Mouse (Mus musculus) olfactory bulb, adult 2 months (tissue): ENCODE measurements at regions not wholly inside any gene's neighbourhood (a gene's known extent, or its start where the extent isn't known, plus 50 kb on each side); places are given as distances from the start of the nearest gene placed in this dataset.

ENCODE experiments used
- H3K27ac ChIP-seq: fragments of 200-500 bp; 2 replicates; pipeline ENCODE4 v1.5.1; 2012; ENCODE audit warnings: low read depth, low read length; ENCODE audit not compliant: insufficient read depth
- H3K4me1 ChIP-seq: fragments of 200-500 bp; 2 replicates; pipeline ENCODE4 v1.6.1; 2012; ENCODE audit warnings: low read length; ENCODE audit not compliant: control insufficient read depth, insufficient read depth
- H3K4me3 ChIP-seq: fragments of 200-500 bp; 2 replicates; pipeline ENCODE4 v1.5.1; 2012; ENCODE audit warnings: mild to moderate bottlenecking, low read depth, low read length, moderate library complexity; ENCODE audit not compliant: insufficient read depth
- CTCF ChIP-seq: fragments of 200-500 bp; IDR thresholded peaks from 2 replicates; pipeline ENCODE4 v1.5.1; 2012; ENCODE audit warnings: low read depth, mild to moderate bottlenecking, low read length, moderate library complexity; ENCODE audit not compliant: insufficient read depth
- POLR2A ChIP-seq: fragments of 200-500 bp; IDR thresholded peaks from 2 replicates; pipeline ENCODE4 v1.6.1; 2012; ENCODE audit warnings: mild to moderate bottlenecking, low read depth, low read length, moderate library complexity; ENCODE audit not compliant: insufficient read depth
- WGBS: fragments of 180-500 bp; shearing (Covaris S2); methylation state at CpG from one replicate; pipeline ENCODE4 v1.1.7; 2018; 5-methylcytosine and 5-hydroxymethylcytosine counted together

DNA sequence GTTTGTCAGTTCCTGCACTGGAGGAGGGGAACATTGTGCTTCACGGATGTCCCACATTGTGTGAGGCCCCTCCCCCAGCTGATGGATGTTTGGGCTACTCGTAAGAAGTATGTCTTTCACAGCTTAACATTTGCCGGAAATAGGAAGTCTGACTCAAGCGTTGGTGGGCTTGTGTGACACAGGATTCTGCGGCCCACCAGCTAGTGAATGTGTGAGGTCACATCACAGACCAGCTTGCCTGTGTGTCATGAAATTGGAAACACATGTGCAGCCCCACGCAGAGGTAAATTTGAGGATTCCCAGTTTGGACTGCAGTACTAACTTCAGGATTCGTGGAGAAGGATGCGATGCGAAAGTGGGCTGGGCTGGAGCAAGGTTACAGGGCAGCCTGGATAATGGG lies 1126.6 kb upstream of the A1bg start:
- no peak overlapping the region for H3K27ac ChIP-seq
- H3K4me1 ChIP-seq = no peaks in the 10 kb centered on the region; the same call in 1 of the 2 replicates
- TF ChIP-seq POLR2A (no peak), CTCF (no peak)
- H3K4me3 ChIP-seq = no peak overlapping the region
- WGBS = 88% methylated on average over 9 of the region's 9 CpGs

DNA sequence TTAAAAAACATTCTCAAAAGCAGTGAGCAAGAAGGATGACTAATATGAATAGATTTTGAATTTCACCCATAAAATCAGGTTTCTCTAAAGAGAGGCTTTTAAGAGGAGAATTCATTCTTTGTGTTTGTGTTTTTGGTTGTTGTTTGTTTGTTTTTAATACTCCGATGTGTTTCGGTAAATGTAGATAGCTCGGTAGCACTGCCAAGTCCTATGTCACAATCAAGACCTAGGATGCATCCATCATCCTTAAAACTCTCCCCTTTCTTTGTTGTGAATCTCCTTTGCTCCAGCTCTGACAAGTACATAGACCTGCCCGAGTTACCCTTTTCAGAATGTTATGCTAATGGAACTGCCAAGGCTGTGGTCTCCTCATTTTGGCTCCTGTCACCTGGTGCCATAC lies 1126.2 kb upstream of the A1bg start:
- H3K27ac ChIP-seq = no peak overlapping the region
- TF ChIP-seq POLR2A (no peak), CTCF (no peak)

DNA sequence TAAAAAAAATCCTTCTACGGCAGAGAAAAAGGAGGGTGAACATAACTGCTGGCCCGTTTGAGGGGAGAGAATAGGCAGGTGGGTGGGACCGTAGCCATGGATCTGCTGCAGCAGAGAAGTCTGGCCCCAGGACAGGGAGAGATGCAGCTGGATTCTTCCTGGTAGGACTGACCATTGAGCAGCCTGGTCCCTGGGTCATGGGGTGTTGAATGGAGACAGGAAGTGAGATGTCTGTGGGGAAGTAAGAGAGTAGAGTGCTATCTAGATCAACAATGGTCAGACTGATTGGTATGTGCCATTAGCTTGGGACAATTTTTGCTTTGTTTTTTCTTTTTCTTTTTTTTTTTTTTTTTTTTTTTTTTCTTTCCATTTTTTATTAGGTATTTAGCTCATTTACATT lies 1123.5 kb upstream of the A1bg start:
- Histone ChIP-seq H3K4me3 (no peak overlapping the region), H3K27ac (no peak overlapping the region), H3K4me1 (peaks cover 7% of the 10 kb centered on the region)
- WGBS = 84% methylated on average over 3 of the region's 3 CpGs
- TF ChIP-seq POLR2A (no peak), CTCF (no peak)

More for the DNA sequence above, 1126.2 kb upstream of the A1bg start:
- 86% methylated on average over 4 of the region's 4 CpGs for WGBS
- Histone ChIP-seq H3K4me3 (no peak overlapping the region), H3K4me1 (peaks cover 2% of the 10 kb centered on the region)

DNA sequence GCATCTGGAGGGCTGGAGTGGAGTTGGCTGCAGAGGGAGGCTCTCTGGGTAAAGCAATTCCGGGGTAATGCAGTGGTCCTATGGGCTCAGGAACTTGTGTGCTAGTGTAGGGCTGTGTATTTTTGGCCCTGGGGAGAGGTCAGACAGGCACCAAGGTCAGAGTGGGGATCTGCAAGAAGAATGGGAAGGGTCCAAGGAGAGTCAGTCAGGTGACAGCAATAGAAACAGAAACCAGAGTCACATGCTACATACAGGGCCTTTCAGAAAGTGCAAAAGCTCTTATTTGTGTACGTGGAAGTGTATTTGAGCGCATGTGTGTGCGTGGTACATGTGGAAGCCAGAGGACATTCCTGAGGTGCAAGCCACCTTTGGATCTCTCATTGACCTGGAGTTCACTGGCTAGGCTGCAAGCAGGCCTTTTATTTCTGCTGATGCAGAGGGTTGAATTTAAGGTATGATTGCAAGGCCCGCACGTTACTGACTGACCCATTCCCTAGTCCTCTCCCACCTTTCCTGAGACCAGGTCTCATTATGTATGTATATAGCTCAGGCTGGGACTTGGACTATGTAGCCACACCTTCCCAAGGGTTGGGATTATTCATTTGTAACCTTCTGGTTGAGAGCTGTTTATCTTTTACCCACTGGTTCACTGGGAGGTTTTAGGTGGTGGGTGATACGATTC lies 1122.0 kb upstream of the A1bg start:
- H3K4me1 ChIP-seq = peaks cover 7% of the 10 kb centered on the region
- H3K27ac ChIP-seq = no peak overlapping the region
- WGBS = 97% methylated on average over 7 of the region's 7 CpGs
- no peak overlapping the region for H3K4me3 ChIP-seq
- TF ChIP-seq POLR2A = no peak
- no peak for TF ChIP-seq CTCF

DNA sequence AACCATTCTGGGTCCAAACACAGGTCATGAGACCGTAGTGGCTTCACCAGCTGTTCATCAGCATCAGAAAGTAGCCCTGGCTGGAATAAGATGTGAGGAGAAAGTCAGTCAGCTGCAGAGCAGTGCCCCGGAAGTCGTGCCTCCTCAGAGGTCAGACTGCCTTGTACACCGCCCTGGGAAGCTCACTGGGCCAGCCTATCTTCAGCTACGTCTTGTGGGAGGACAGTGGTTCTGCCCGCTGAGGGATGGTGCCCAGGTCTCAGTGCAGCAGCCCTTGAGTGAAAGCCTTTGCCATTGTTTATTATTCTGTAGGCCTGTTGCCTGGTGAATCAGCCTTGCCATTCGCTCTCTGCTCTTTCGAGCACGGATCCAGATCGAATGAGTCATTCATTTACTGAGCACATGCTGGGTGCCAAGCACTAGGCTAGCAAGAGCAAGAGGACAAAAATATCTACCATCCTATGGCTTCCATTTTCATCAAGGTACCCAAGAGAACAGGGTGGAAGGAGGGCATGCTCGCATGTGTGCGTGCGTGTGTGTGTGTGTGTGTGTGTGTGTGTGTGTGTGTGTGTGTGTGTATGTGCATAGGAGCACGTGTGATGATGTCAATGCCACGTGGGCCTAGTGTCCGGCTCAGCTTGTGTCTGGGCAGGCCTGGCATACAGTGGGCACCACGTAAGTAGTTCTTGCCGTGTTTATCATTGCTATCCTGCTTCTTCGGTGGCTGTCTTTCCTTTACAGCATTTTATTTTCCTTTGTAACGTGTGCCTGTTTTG lies 1121.0 kb upstream of the A1bg start:
- H3K4me1 ChIP-seq = peaks cover 7% of the 10 kb centered on the region
- 64% methylated on average over 20 of the region's 20 CpGs for WGBS
- no peak overlapping the region for H3K27ac ChIP-seq
- H3K4me3 ChIP-seq = no peak overlapping the region
- TF ChIP-seq POLR2A = no peak
- TF ChIP-seq CTCF = no peak

DNA sequence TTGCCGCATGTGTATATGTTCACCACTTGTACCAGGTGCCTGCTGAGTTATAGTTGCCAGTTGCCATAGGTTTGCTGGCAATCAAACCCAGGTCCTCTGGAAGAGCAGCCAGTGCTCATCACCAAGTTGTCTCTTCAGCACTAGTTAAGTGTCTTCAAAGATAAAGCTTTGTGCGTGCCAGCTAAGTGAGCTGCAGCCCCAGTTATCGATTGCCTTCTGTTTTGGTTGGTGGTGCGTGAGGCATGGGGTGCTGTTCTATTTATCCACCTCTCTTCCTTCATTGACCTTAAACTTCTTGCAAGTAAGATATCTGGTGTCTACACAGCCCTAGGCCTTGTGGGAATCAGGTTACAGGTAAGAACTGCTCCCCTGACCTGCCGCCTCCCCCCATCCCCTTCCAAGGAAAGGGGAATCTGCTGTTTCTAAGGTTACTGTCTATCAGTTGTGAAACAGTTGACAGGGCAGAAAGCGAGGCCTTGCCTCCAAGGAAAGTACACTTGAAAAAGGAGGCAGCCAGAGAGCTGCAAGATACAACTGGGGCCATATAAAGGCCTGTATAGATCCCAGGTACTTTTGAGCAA lies 1120.2 kb upstream of the A1bg start:
- WGBS = 97% methylated on average over 6 of the region's 6 CpGs
- H3K27ac ChIP-seq = no peak overlapping the region

More for the DNA sequence above, 1120.2 kb upstream of the A1bg start:
- peaks cover 12% of the 10 kb centered on the region for H3K4me1 ChIP-seq
- TF ChIP-seq CTCF = no peak
- H3K4me3 ChIP-seq = no peak overlapping the region
